Mouse (Mus musculus): Measurements from ENCODE around the gene Dedd2. TPM values are rescaled to one million over a fixed set of nuclear protein-coding genes. Genes with fewer than 3 reads are reported as not detected.

Dedd2 gene
- total and polyA plus RNA-seq, 3 experiments: 25.2 to 36.6 TPM; not detected in 1

DNA sequence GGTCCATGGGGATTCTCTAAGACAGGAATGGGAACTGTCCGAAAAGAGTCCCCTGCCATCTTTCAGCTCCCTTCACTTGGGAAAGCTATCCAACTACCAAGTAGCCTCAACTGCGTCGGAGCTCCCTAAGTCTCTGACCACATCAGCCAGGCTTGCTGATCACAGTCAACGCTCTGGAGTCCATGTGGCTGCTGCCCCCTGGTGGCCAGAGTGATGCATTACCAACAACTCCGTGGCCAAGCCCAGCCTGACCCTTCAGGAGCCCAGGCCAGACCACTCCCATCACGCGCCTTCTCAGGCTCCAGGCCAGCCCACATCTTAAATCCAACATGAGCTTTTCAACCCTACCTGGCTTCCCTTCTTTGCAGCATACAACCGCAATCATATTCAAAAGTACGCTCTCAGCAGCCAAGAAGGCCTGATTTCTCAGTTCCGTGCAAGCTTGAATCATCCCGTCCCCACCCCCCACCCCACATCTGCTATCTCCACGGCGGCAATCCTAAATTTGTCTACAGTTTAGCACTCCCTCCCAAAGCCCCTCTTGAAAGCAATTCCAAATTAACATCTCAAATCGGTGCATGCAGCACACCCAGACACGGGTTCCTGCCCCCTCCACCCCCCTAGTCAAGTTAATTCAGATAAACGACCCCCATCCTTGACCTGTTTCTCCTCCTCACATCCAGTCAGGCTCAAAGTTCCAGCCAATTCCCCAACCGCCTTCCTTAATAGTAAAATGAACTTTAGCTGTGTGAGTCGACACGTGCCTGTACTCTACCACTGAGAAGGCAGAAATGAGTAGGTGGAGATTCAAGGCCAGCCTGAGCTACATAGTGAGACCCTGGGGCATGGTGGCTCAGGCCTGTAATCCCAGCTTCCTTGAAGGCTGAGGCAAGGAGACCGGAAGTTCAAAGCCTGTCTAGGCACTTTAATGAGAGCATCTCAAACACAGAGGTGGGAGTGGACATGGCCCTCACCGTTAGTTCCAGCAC lies 32.5 kb downstream of the Dedd2 start:
- Histone ChIP-seq H3K4me1 (ENCODE audit: control insufficient read depth in 1 of 2, insufficient read depth in 2 of 2, low read length in 2 of 2) (peaks cover 0 to 12% of the 10 kb centered on the region in 2 experiments; a peak in 2 of 4 replicates), H3K4me3 (ENCODE audit: control insufficient read depth in 1 of 2, insufficient read depth in 1 of 2, low read depth in 2 of 2, low read length in 2 of 2) (no peak overlapping the region), H3K9ac (ENCODE audit: control insufficient read depth, low read depth, low read length, poor library complexity, severe bottlenecking) (no peak overlapping the region), H3K79me2 (ENCODE audit: control insufficient read depth, insufficient read depth, low read length, poor library complexity) (no peaks in the 10 kb centered on the region), H3K27me3 (ENCODE audit: control insufficient read depth in 1 of 2, insufficient read depth in 2 of 2, low read length in 2 of 2) (no peaks in the 10 kb centered on the region), H3K36me3 (ENCODE audit: control insufficient read depth in 1 of 2, insufficient read depth in 2 of 2, low read length in 2 of 2) (no peaks in the 10 kb centered on the region; a peak in 1 of 4 replicates), H3K27ac (ENCODE audit: control insufficient read depth, low read depth, low read length) (no peak overlapping the region), H3K9me3 (replicated peaks; ENCODE audit: insufficient read depth, low read length) (no peaks in the 10 kb centered on the region)
- TF ChIP-seq ZNF384 (IDR thresholded peaks at IDR 0.05; ENCODE audit: low read depth, low read length): peak; percentile 20; the same call in 1 of the 2 replicates
- peak; percentile 70 for TF ChIP-seq SIN3A (IDR thresholded peaks at IDR 0.05; ENCODE audit: low read length)
- TF ChIP-seq ZC3H11A (IDR thresholded peaks at IDR 0.05; ENCODE audit: low read depth, low read length): peak; percentile 99
- TF ChIP-seq CTCF (IDR thresholded peaks at IDR 0.05 in 2 of 3, conservative IDR thresholded peaks at IDR 0.05 in 1 of 3; ENCODE audit: control insufficient read depth in 1 of 3, insufficient read depth in 1 of 3, low read depth in 2 of 3, low read length in 3 of 3, poor library complexity in 1 of 3, severe bottlenecking in 1 of 3): peak in 2 of 3 experiments; percentile 87 to 99
- TF ChIP-seq NELFE (IDR thresholded peaks at IDR 0.05; ENCODE audit: low read depth, low read length): peak; percentile 17; the same call in 1 of the 2 replicates
- TF ChIP-seq CHD2 (IDR thresholded peaks at IDR 0.05; ENCODE audit: low read length): no peak
- TF ChIP-seq TCF12 (IDR thresholded peaks at IDR 0.05; ENCODE audit: low read depth, low read length): 0 out of 2 replicates have a peak, but pooled peaks have one; percentile 25
- no peak for TF ChIP-seq BHLHE40 (IDR thresholded peaks at IDR 0.05; ENCODE audit: borderline replicate concordance, low read depth, low read length)
- peak; percentile 50; the same call in 1 of the 2 replicates for TF ChIP-seq MAZ (IDR thresholded peaks at IDR 0.05; ENCODE audit: low read depth, low read length)
- TF ChIP-seq HCFC1 (IDR thresholded peaks at IDR 0.05; ENCODE audit: low read depth, low read length): 0 out of 2 replicates have a peak, but pooled peaks have one; percentile 17
- TF ChIP-seq TBP (IDR thresholded peaks at IDR 0.05; ENCODE audit: low read depth, low read length): no peak
- no peak for TF ChIP-seq GABPA (IDR thresholded peaks at IDR 0.05; ENCODE audit: low read depth, low read length)
- TF ChIP-seq UBTF (IDR thresholded peaks at IDR 0.05; ENCODE audit: borderline replicate concordance, insufficient read depth, low read depth, low read length): no peak
- peak; percentile 96 for TF ChIP-seq RAD21 (IDR thresholded peaks at IDR 0.05; ENCODE audit: low read depth, low read length)
- TF ChIP-seq MYC (IDR thresholded peaks at IDR 0.05; ENCODE audit: low read depth, low read length): 0 out of 2 replicates have a peak, but pooled peaks have one; percentile 15
- no peak for TF ChIP-seq POLR2A (IDR thresholded peaks at IDR 0.05; ENCODE audit: control insufficient read depth in 1 of 2, insufficient read depth in 1 of 2, low read depth in 1 of 2, low read length in 2 of 2, poor library complexity in 1 of 2)
- TF ChIP-seq KAT2A (conservative IDR thresholded peaks at IDR 0.05; ENCODE audit: low read depth, low read length): no peak
- peak; percentile 99 for TF ChIP-seq SMC3 (IDR thresholded peaks at IDR 0.05; ENCODE audit: low read depth, low read length)
- DNase-seq (ENCODE audit: low read depth, low spot score): peak; percentile 84

DNA sequence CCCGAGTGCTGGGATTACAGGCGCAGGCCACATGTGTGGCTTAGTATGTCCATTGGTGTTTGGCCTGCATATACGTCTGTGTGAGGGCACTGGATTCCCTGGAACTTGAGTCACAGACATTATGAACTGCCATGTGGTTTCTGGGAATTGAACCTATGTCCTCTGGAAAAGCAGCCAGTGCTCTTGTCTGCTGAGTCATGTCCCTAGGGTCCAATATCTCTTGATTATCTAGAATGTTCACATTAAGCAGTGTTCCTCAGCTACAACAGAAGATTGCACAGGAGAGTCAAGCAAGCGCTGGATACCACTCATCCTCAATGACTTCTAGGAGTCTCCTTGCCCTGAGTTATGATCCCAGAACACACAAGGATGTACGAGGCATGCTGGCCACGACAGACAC lies 36.3 kb downstream of the Dedd2 start:
- Histone ChIP-seq H3K4me3 (ENCODE audit: control insufficient read depth in 1 of 2, insufficient read depth in 1 of 2, low read depth in 2 of 2, low read length in 2 of 2) (no peak overlapping the region), H3K79me2 (ENCODE audit: control insufficient read depth, insufficient read depth, low read length, poor library complexity) (no peaks in the 10 kb centered on the region; the same call in 1 of the 2 replicates), H3K4me1 (ENCODE audit: control insufficient read depth in 1 of 2, insufficient read depth in 2 of 2, low read length in 2 of 2) (peaks cover 0 to 13% of the 10 kb centered on the region in 2 experiments; a peak in 3 of 4 replicates), H3K9ac (ENCODE audit: control insufficient read depth, low read depth, low read length, poor library complexity, severe bottlenecking) (no peak overlapping the region), H3K27ac (ENCODE audit: control insufficient read depth, low read depth, low read length) (no peak overlapping the region), H3K36me3 (ENCODE audit: control insufficient read depth in 1 of 2, insufficient read depth in 2 of 2, low read length in 2 of 2) (peaks cover 0 to 2% of the 10 kb centered on the region in 2 experiments; a peak in 2 of 4 replicates), H3K27me3 (ENCODE audit: control insufficient read depth in 1 of 2, insufficient read depth in 2 of 2, low read length in 2 of 2) (no peaks in the 10 kb centered on the region), H3K9me3 (replicated peaks; ENCODE audit: insufficient read depth, low read length) (no peaks in the 10 kb centered on the region)
- DNase-seq (ENCODE audit: low read depth, low spot score): peak; percentile 25
- TF ChIP-seq GABPA (IDR thresholded peaks at IDR 0.05; ENCODE audit: low read depth, low read length): no peak
- TF ChIP-seq NELFE (IDR thresholded peaks at IDR 0.05; ENCODE audit: low read depth, low read length): no peak
- no peak for TF ChIP-seq SMC3 (IDR thresholded peaks at IDR 0.05; ENCODE audit: low read depth, low read length)
- no peak for TF ChIP-seq UBTF (IDR thresholded peaks at IDR 0.05; ENCODE audit: borderline replicate concordance, insufficient read depth, low read depth, low read length)
- no peak for TF ChIP-seq NRF1 (IDR thresholded peaks at IDR 0.05; ENCODE audit: insufficient read depth, low read depth, low read length, poor library complexity, severe bottlenecking)
- no peak for TF ChIP-seq USF2 (IDR thresholded peaks at IDR 0.05; ENCODE audit: borderline replicate concordance in 1 of 2, insufficient read depth in 1 of 2, low read depth in 1 of 2, low read length in 2 of 2)
- no peak for TF ChIP-seq CHD1 (IDR thresholded peaks at IDR 0.05; ENCODE audit: low read depth, low read length)
- no peak for TF ChIP-seq BHLHE40 (IDR thresholded peaks at IDR 0.05; ENCODE audit: borderline replicate concordance, low read depth, low read length)
- TF ChIP-seq JUND (IDR thresholded peaks at IDR 0.05; ENCODE audit: low read depth, low read length): no peak
- no peak for TF ChIP-seq RAD21 (IDR thresholded peaks at IDR 0.05; ENCODE audit: low read depth, low read length)
- no peak for TF ChIP-seq POLR2AphosphoS2 (IDR thresholded peaks at IDR 0.05; ENCODE audit: low read length)
- TF ChIP-seq MEF2A (IDR thresholded peaks at IDR 0.05; ENCODE audit: extremely low read depth, insufficient replicate concordance, low read depth, low read length, poor library complexity, severe bottlenecking): no peak
- TF ChIP-seq ZC3H11A (IDR thresholded peaks at IDR 0.05; ENCODE audit: low read depth, low read length): no peak
- TF ChIP-seq USF1 (IDR thresholded peaks at IDR 0.05; ENCODE audit: low read depth, low read length): no peak
- no peak for TF ChIP-seq TAL1 (IDR thresholded peaks at IDR 0.05; ENCODE audit: low read length)
- no peak for TF ChIP-seq ELF1 (IDR thresholded peaks at IDR 0.05; ENCODE audit: low read depth, low read length)
